Mouse (Mus musculus) heart, embryonic 13.5 days (tissue): ENCODE data around the gene Rarb. TPM values are rescaled to one million over a fixed set of nuclear protein-coding genes. Genes with fewer than 3 reads are reported as not detected.
"Not testable (repeated sequence)": the region's sequence is repeated elsewhere in the genome, so short reads cannot be mapped to it uniquely, and the experiment has no call there.

Experiments used
- ATAC-seq: fragments of 200-750 bp; cut with Nextera tagmentation; 2 replicates; pipeline ENCODE4 v1.8.0; 2017; ENCODE audit warnings: moderate TSS enrichment; ENCODE audit not compliant: insufficient number of reproducible peaks, low FRiP score, low TSS enrichment; ENCODE audit errors: extremely low read depth
- H3K27ac ChIP-seq: fragments of 300-500 bp; sonication (generic); replicated peaks from 2 replicates; pipeline ENCODE4 v1.5.1; 2015; ENCODE audit warnings: moderate library complexity, mild to moderate bottlenecking, inconsistent platforms
- H3K27me3 ChIP-seq: fragments of 300-500 bp; sonication (generic); replicated peaks from 2 replicates; pipeline ENCODE4 v1.6.1; 2015; ENCODE audit warnings: mild to moderate bottlenecking, inconsistent platforms
- H3K36me3 ChIP-seq: fragments of 300-500 bp; sonication (generic); 2 replicates; pipeline ENCODE4 v1.6.1; 2015; ENCODE audit warnings: mild to moderate bottlenecking, inconsistent platforms
- H3K4me1 ChIP-seq: fragments of 300-500 bp; sonication (generic); 2 replicates; pipeline ENCODE4 v1.6.1; 2015; ENCODE audit warnings: inconsistent platforms
- H3K4me2 ChIP-seq: fragments of 300-500 bp; sonication (generic); 2 replicates; pipeline ENCODE4 v1.6.1; 2015; ENCODE audit warnings: inconsistent platforms, mild to moderate bottlenecking, moderate library complexity
- H3K4me3 ChIP-seq: fragments of 300-500 bp; sonication (generic); 2 replicates; pipeline ENCODE4 v1.5.1; 2015; ENCODE audit warnings: moderate library complexity, mild to moderate bottlenecking, inconsistent platforms
- H3K9ac ChIP-seq: fragments of 300-500 bp; sonication (generic); 2 replicates; pipeline ENCODE4 v1.6.1; 2015; ENCODE audit warnings: inconsistent platforms, mild to moderate bottlenecking, moderate library complexity
- H3K9me3 ChIP-seq: fragments of 300-500 bp; sonication (generic); 2 replicates; pipeline ENCODE4 v1.6.1; 2016; ENCODE audit warnings: inconsistent platforms
- WGBS: fragments of 180-500 bp; shearing (Covaris S2); methylation state at CpG from one replicate; pipeline ENCODE4 v1.1.7; 2015; ENCODE audit warnings: mixed read lengths; 5-methylcytosine and 5-hydroxymethylcytosine counted together
- polyA plus RNA-seq: library from polyadenylated mRNA; unstranded; fragments of >200 nt; fragmentation: Nextera tagmentation; extraction: Ambion mirVana; gene quantifications from 2 replicates; pipeline ENCODE4 v1.2.1, GENCODE M21; 2015

Rarb gene
- polyA plus RNA-seq, 1 experiment from 2014 or later = 12.4 TPM

GRCm38 (mm10) chr14:16765891-16766290 lies 53.1 kb downstream of the Rarb start:
- Histone ChIP-seq H3K4me2 (no peak overlapping the region), H3K9ac (no peak overlapping the region), H3K36me3 (no peaks in the 10 kb centered on the region), H3K27me3 (no peaks in the 10 kb centered on the region), H3K9me3 (no peaks in the 10 kb centered on the region), H3K4me1 (no peaks in the 10 kb centered on the region), H3K27ac (no peak overlapping the region), H3K4me3 (no peak overlapping the region)
- 73% methylated on average over 1 of the region's 1 CpGs for WGBS
- no peak for ATAC-seq

GRCm38 (mm10) chr14:16762773-16763172 lies 56.2 kb downstream of the Rarb start:
- H3K36me3 ChIP-seq = no peaks in the 10 kb centered on the region
- ATAC-seq = no peak
- H3K27ac ChIP-seq = no peak overlapping the region
- H3K27me3 ChIP-seq = no peaks in the 10 kb centered on the region
- no peaks in the 10 kb centered on the region for H3K9me3 ChIP-seq
- no peak overlapping the region for H3K9ac ChIP-seq
- H3K4me3 ChIP-seq = no peak overlapping the region
- no peaks in the 10 kb centered on the region for H3K4me1 ChIP-seq
- no peak overlapping the region for H3K4me2 ChIP-seq

GRCm38 (mm10) chr14:16758773-16759434 lies 60.1 kb downstream of the Rarb start:
- no peak overlapping the region for H3K4me2 ChIP-seq
- ATAC-seq = no peak
- no peaks in the 10 kb centered on the region for H3K9me3 ChIP-seq
- H3K4me1 ChIP-seq = no peaks in the 10 kb centered on the region
- H3K4me3 ChIP-seq = no peak overlapping the region
- 58% methylated on average over 6 of the region's 6 CpGs for WGBS
- no peaks in the 10 kb centered on the region for H3K27me3 ChIP-seq
- H3K9ac ChIP-seq = no peak overlapping the region
- H3K36me3 ChIP-seq = no peaks in the 10 kb centered on the region
- H3K27ac ChIP-seq = no peak overlapping the region

GRCm38 (mm10) chr14:16755601-16756000 lies 63.4 kb downstream of the Rarb start:
- H3K9ac ChIP-seq, H3K27ac ChIP-seq, H3K4me2 ChIP-seq, ATAC-seq, H3K27me3 ChIP-seq, H3K4me3 ChIP-seq, H3K4me1 ChIP-seq, H3K36me3 ChIP-seq, H3K9me3 ChIP-seq: not testable (repeated sequence)
- 80% methylated on average over 1 of the region's 1 CpGs for WGBS

GRCm38 (mm10) chr14:16752648-16753047 lies 66.3 kb downstream of the Rarb start:
- H3K4me2 ChIP-seq = no peak overlapping the region
- no peak overlapping the region for H3K4me3 ChIP-seq
- H3K36me3 ChIP-seq = no peaks in the 10 kb centered on the region
- no peak overlapping the region for H3K27ac ChIP-seq
- H3K4me1 ChIP-seq = no peaks in the 10 kb centered on the region
- no peak for ATAC-seq
- 38% methylated on average over 1 of the region's 1 CpGs for WGBS
- H3K9ac ChIP-seq = no peak overlapping the region
- H3K27me3 ChIP-seq = no peaks in the 10 kb centered on the region
- no peaks in the 10 kb centered on the region for H3K9me3 ChIP-seq

- no peak for ATAC-seq
- H3K9ac ChIP-seq = no peak overlapping the region
- no peaks in the 10 kb centered on the region for H3K4me1 ChIP-seq
- H3K4me3 ChIP-seq = no peak overlapping the region
- H3K4me2 ChIP-seq = no peak overlapping the region
- no peaks in the 10 kb centered on the region for H3K9me3 ChIP-seq
- H3K27me3 ChIP-seq = no peaks in the 10 kb centered on the region
- WGBS = 62% methylated on average over 2 of the region's 2 CpGs
- no peaks in the 10 kb centered on the region for H3K36me3 ChIP-seq
- no peak overlapping the region for H3K27ac ChIP-seq
Measured at GRCm38 (mm10) chr14:16746982-16747578, 71.9 kb downstream of the Rarb start.

- Histone ChIP-seq H3K9me3 (no peaks in the 10 kb centered on the region), H3K4me1 (peaks cover 5% of the 10 kb centered on the region), H3K27me3 (no peaks in the 10 kb centered on the region), H3K4me2 (no peak overlapping the region), H3K9ac (no peak overlapping the region), H3K27ac (no peak overlapping the region), H3K36me3 (no peaks in the 10 kb centered on the region), H3K4me3 (no peak overlapping the region)
- 73% methylated on average over 13 of the region's 13 CpGs for WGBS
- ATAC-seq = no peak
Measured at GRCm38 (mm10) chr14:16740982-16741739, 77.8 kb downstream of the Rarb start.

GRCm38 (mm10) chr14:16738538-16738937 lies 80.4 kb downstream of the Rarb start:
- Histone ChIP-seq H3K9me3 (no peaks in the 10 kb centered on the region), H3K27me3 (no peaks in the 10 kb centered on the region), H3K9ac (no peak overlapping the region), H3K4me1 (peaks cover 29% of the 10 kb centered on the region), H3K4me2 (no peak overlapping the region), H3K27ac (no peak overlapping the region), H3K4me3 (no peak overlapping the region), H3K36me3 (no peaks in the 10 kb centered on the region)
- no peak for ATAC-seq
- 61% methylated on average over 1 of the region's 1 CpGs for WGBS

- 90% methylated on average over 1 of the region's 1 CpGs for WGBS
- Histone ChIP-seq H3K27me3 (no peaks in the 10 kb centered on the region), H3K4me2 (no peak overlapping the region), H3K9me3 (no peaks in the 10 kb centered on the region), H3K4me3 (no peak overlapping the region), H3K9ac (no peak overlapping the region), H3K27ac (no peak overlapping the region), H3K4me1 (peaks cover 36% of the 10 kb centered on the region), H3K36me3 (no peaks in the 10 kb centered on the region)
- ATAC-seq = no peak
Measured at GRCm38 (mm10) chr14:16737781-16738180, 81.2 kb downstream of the Rarb start.

- H3K27me3 ChIP-seq = no peaks in the 10 kb centered on the region
- no peak overlapping the region for H3K9ac ChIP-seq
- no peak overlapping the region for H3K4me3 ChIP-seq
- WGBS = 28% methylated on average over 4 of the region's 4 CpGs
- peaks cover 32% of the 10 kb centered on the region for H3K4me1 ChIP-seq
- no peaks in the 10 kb centered on the region for H3K36me3 ChIP-seq
- no peaks in the 10 kb centered on the region for H3K9me3 ChIP-seq
- no peak for ATAC-seq
- H3K4me2 ChIP-seq = no peak overlapping the region
- no peak overlapping the region for H3K27ac ChIP-seq
Measured at GRCm38 (mm10) chr14:16735331-16736012, 83.5 kb downstream of the Rarb start.

GRCm38 (mm10) chr14:16733595-16734298 lies 85.2 kb downstream of the Rarb start:
- Histone ChIP-seq H3K9me3 (no peaks in the 10 kb centered on the region), H3K4me2 (no peak overlapping the region), H3K36me3 (no peaks in the 10 kb centered on the region), H3K27ac (no peak overlapping the region), H3K4me1 (peaks cover 32% of the 10 kb centered on the region), H3K27me3 (no peaks in the 10 kb centered on the region), H3K4me3 (no peak overlapping the region), H3K9ac (no peak overlapping the region)
- WGBS = 46% methylated on average over 9 of the region's 9 CpGs
- no peak for ATAC-seq
